Mouse (Mus musculus) intestine, embryonic 14.5 days (tissue): ENCODE measurements around the gene Gars. TPM values are rescaled to one million over a fixed set of nuclear protein-coding genes. Genes with fewer than 3 reads are reported as not detected.

Experiments used
- ATAC-seq: fragments of 200-750 bp; cut with Nextera tagmentation; replicated peaks from 2 replicates; pipeline ENCODE4 v1.8.0; 2017; ENCODE audit warnings: low read depth, moderate number of reproducible peaks, moderate TSS enrichment, moderate library complexity; ENCODE audit not compliant: low FRiP score, low TSS enrichment
- DNase-seq: peaks from one replicate; pipeline ENCODE4 v3.0.0-alpha.2; 2018; ENCODE audit warnings: low spot score
- H3K27ac ChIP-seq: fragments of 300-500 bp; sonication (generic); 2 replicates; pipeline ENCODE4 v1.5.1; 2014; ENCODE audit warnings: low read depth, mild to moderate bottlenecking, control low read depth
- H3K27me3 ChIP-seq: fragments of 300-500 bp; sonication (generic); replicated peaks from 2 replicates; pipeline ENCODE4 v1.6.1; 2014; ENCODE audit warnings: low read length, control low read depth; ENCODE audit not compliant: control insufficient read depth, insufficient read depth
- H3K36me3 ChIP-seq: fragments of 300-500 bp; sonication (generic); 2 replicates; pipeline ENCODE4 v1.6.1; 2014; ENCODE audit warnings: low read length, control low read depth; ENCODE audit not compliant: control insufficient read depth, insufficient read depth
- H3K4me1 ChIP-seq: fragments of 300-500 bp; sonication (generic); replicated peaks from 2 replicates; pipeline ENCODE4 v1.6.1; 2014; ENCODE audit warnings: low read length, control low read depth, mixed read lengths; ENCODE audit not compliant: control insufficient read depth, insufficient read depth
- H3K4me2 ChIP-seq: fragments of 300-500 bp; sonication (generic); 2 replicates; pipeline ENCODE4 v1.6.1; 2014; ENCODE audit warnings: low read length
- H3K4me3 ChIP-seq: fragments of 300-500 bp; sonication (generic); 2 replicates; pipeline ENCODE4 v1.5.1; 2014; ENCODE audit warnings: low read depth, low read length, control low read depth, mixed read lengths
- H3K9ac ChIP-seq: fragments of 300-500 bp; sonication (generic); 2 replicates; pipeline ENCODE4 v1.6.1; 2014; ENCODE audit warnings: mild to moderate bottlenecking, low read length
- H3K9me3 ChIP-seq: fragments of 300-500 bp; sonication (generic); 2 replicates; pipeline ENCODE4 v1.6.1; 2016; ENCODE audit warnings: low read length, control low read depth; ENCODE audit not compliant: control insufficient read depth
- WGBS: fragments of 180-500 bp; shearing (Covaris S2); extraction: QIAGEN DNeasy Blood & Tissue Kit; methylation state at CpG from one replicate; pipeline ENCODE4 v1.1.7; 2014; 5-methylcytosine and 5-hydroxymethylcytosine counted together
- polyA plus RNA-seq: library from polyadenylated mRNA; unstranded; fragments of >200 nt; fragmentation: Nextera tagmentation; extraction: Ambion mirVana; gene quantifications from 2 replicates; pipeline ENCODE4 v1.2.1, GENCODE M21; 2014

Gene Gars
- polyA plus RNA-seq, 1 experiment from 2014 or later, result 173 TPM

DNA sequence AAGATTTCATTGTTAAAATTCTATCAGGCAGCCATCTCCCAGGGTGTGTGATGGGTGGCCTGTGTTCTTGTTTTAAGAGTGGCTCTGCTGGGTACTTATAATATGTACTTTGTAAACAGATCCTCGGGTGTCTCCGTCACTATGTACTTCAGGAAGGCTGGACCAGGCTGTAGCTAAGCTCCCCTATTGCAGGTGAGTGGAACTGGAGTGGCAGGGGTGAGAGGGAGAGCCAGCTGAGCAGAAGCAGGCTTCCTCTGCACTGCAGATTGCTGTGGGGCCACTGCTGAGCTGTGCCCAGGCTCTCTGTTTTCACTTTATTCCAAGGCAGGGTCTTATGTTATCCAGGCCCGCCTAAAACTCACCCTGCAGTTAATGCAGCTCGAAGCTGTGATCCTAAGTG lies 35.4 kb upstream of the Gars start:
- no peak overlapping the region for H3K4me3 ChIP-seq
- no peak for ATAC-seq
- 54% methylated on average over 4 of the region's 4 CpGs for WGBS

DNA sequence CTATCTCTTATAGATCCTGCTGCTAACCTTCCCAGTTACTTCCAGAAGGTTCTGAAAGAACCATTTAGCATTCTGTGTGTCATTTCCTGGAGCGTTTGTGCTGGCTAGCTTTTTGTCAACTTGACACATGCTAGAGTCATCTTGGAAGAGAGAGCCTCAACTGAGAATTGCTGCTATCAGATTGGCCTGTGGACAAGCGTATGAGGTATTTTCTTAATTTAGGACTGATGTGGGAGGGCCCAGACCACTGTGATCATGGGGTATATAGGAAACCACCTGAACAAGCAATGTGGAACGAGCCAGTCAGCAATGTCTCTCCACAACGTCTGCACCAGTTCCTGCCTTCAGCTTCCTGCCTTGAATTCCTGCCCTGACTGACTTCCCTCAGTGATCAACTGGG lies 34.2 kb upstream of the Gars start:
- ATAC-seq (no peak), DNase-seq (no peak)
- no peak overlapping the region for H3K4me3 ChIP-seq
- H3K9me3 ChIP-seq, result no peaks in the 10 kb centered on the region
- no peaks in the 10 kb centered on the region for H3K36me3 ChIP-seq
- 69% methylated on average over 4 of the region's 4 CpGs for WGBS
- no peaks in the 10 kb centered on the region for H3K27me3 ChIP-seq
- no peaks in the 10 kb centered on the region for H3K4me1 ChIP-seq
- no peak overlapping the region for H3K4me2 ChIP-seq
- no peak overlapping the region for H3K9ac ChIP-seq
- no peak overlapping the region for H3K27ac ChIP-seq

More for the DNA sequence above, 35.4 kb upstream of the Gars start:
- no peak overlapping the region for H3K27ac ChIP-seq
- H3K4me2 ChIP-seq, result no peak overlapping the region
- no peaks in the 10 kb centered on the region for H3K36me3 ChIP-seq
- H3K4me1 ChIP-seq, result no peaks in the 10 kb centered on the region
- no peak for DNase-seq
- H3K9me3 ChIP-seq, result no peaks in the 10 kb centered on the region
- H3K9ac ChIP-seq, result no peak overlapping the region
- no peaks in the 10 kb centered on the region for H3K27me3 ChIP-seq

DNA sequence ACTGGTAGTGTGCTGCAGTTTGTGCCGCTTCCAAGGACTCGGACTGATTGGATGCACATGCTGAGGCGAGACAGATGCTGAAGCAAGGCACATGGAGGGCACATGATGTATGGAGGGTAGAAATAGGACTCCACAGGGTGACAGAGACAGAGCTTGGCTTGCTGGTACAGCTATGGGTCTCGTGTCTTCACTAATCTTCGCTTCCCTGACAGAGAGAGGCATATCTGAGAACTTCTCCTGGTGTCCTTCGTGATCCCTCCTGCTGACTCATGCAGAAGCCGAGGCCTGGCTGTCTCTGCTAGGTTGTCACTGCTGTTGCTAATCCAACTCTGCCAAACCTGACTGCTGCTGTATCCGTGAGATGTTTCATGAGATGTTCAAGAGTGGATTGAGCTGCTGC lies 29.4 kb upstream of the Gars start:
- no peak for DNase-seq
- H3K9ac ChIP-seq, result no peak overlapping the region
- 85% methylated on average over 8 of the region's 8 CpGs for WGBS
- no peaks in the 10 kb centered on the region for H3K36me3 ChIP-seq
- no peak for ATAC-seq
- no peak overlapping the region for H3K4me3 ChIP-seq
- H3K27ac ChIP-seq, result no peak overlapping the region
- no peaks in the 10 kb centered on the region for H3K27me3 ChIP-seq
- no peaks in the 10 kb centered on the region for H3K4me1 ChIP-seq
- H3K9me3 ChIP-seq, result no peaks in the 10 kb centered on the region
- H3K4me2 ChIP-seq, result no peak overlapping the region

DNA sequence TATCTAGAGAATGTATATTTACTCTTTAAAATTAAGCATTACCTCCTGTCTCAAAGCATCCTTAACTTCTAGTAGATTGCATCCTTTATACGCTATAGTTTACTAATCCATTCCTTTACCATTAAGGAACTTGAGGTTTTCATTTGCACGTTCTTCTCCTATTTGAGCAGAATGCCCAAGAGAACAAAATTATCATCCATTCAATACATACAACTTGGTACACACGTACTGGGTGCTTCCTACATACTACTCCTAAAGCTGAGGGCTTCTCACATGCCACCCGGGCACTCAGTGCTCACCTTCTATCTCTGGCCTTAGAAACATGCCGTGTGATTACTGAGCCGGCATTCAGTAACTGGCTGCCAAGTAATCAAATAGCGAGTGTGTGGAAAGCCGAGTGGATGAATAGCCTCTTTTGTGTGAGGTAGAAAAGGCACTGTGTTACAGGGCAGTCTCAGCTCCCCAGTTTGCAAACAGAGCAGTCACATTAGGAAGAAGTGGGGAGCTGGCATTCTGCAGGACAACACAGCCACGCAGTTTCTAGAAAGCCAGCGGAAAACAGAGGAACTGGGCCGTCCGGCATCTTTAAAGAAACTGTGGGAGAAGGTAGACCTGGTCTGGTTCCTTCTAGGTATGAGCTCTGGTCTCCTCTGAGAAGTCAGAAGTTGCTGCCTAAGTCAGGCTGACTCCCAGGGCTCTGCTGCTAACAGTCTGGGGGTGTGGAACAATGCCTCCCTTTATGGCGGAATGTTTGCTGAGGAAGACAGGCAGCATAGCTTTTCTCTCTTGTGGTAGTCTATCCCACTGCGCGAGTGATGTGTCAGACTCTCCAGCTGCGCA lies 28.2 kb upstream of the Gars start:
- no peak overlapping the region for H3K4me2 ChIP-seq
- no peaks in the 10 kb centered on the region for H3K9me3 ChIP-seq
- no peak overlapping the region for H3K4me3 ChIP-seq
- H3K36me3 ChIP-seq, result no peaks in the 10 kb centered on the region
- DNase-seq (peak; percentile 68), ATAC-seq (peak; percentile 64; the same call in 1 of the 2 replicates)
- H3K27ac ChIP-seq, result peak overlapping the region; percentile 36; the same call in 1 of the 2 replicates
- WGBS, result 34% methylated on average over 16 of the region's 16 CpGs
- no peaks in the 10 kb centered on the region for H3K27me3 ChIP-seq
- no peaks in the 10 kb centered on the region for H3K4me1 ChIP-seq
- H3K9ac ChIP-seq, result no peak overlapping the region

DNA sequence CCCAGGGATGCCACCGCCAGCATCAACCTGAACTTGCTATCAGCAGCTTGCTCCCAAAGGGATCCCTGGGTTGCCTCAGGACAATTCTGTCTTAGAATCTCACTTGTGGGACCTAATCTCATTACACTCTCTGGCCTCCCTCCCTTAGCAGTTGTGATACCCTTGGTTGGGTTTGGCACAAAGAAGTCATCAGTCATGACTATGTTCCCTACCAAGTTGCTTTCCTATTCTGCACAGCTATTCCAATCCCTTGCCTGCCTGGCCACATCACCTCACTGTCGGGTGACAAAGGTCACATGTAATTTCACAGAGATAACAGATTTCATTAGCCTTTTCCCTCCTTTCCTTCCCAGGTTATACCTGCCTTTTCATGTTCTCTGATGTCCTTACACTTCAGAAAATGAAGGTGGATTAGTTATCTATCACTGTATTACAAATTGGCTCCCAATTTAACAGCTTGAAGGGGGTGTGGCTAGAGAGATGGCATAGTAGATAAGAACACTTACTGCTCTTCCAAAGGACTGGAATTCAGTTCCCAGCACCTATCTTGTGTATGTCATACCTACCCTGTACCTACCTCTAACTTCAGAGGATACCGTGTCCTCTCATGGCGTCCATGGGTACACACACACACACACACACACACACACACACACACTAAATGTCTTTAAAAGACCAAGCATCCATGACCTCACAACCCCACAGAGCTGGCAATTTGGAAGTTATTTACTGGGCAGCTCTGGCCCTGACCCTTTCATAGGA lies 27.3 kb upstream of the Gars start:
- Histone ChIP-seq H3K4me1 (no peaks in the 10 kb centered on the region), H3K4me2 (no peak overlapping the region), H3K36me3 (no peaks in the 10 kb centered on the region), H3K4me3 (no peak overlapping the region), H3K27ac (no peak overlapping the region), H3K9me3 (no peaks in the 10 kb centered on the region), H3K9ac (no peak overlapping the region), H3K27me3 (no peaks in the 10 kb centered on the region)
- 71% methylated on average over 4 of the region's 4 CpGs for WGBS
- DNase-seq (no peak), ATAC-seq (0 out of 2 replicates have a peak, but pooled peaks have one; percentile 36)

DNA sequence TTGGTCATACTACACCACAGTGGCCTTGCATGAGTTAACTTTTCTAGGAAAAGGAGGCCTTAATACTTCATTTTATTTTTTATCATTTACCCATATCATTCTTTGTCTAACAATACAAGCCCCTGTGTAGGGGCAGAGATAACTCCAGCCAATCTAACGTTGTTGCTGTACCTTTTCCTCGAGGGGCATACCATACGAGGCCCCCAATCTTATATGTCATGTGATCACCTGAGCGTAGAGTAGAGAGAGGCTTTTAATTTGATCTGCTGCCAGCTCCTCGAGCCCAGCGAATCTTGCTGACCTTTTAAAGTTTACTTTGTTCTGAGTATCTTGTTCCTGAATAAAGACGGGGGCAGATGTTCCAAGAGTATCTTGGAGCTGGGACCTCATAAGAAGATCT lies 25.3 kb upstream of the Gars start:
- WGBS, result 69% methylated on average over 7 of the region's 7 CpGs
- H3K4me1 ChIP-seq, result no peaks in the 10 kb centered on the region
- no peak overlapping the region for H3K9ac ChIP-seq
- H3K27me3 ChIP-seq, result no peaks in the 10 kb centered on the region
- no peak overlapping the region for H3K4me3 ChIP-seq
- H3K27ac ChIP-seq, result no peak overlapping the region
- no peak overlapping the region for H3K4me2 ChIP-seq
- ATAC-seq (no peak), DNase-seq (no peak)
- no peaks in the 10 kb centered on the region for H3K9me3 ChIP-seq
- no peaks in the 10 kb centered on the region for H3K36me3 ChIP-seq

DNA sequence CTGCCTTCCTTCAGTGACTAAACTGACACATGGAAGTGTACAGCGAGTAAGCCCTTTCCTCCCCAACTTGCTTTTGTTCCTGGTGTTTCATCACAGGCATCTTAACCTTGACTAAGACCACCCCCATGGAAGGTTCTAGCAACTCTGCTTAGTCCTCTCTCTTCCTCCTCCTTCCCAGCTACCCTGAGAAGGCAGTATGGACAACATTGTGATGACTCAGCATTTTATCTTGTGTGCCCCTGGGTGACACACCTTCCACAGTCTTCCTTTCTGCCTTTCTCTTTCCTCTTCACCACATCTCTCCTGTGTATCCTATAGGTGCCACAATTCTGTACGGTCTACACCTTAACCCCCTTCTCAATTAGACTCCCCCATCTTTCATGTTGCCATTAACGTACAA lies 23.6 kb upstream of the Gars start:
- Histone ChIP-seq H3K4me1 (no peaks in the 10 kb centered on the region), H3K4me3 (no peak overlapping the region), H3K9me3 (no peaks in the 10 kb centered on the region), H3K4me2 (no peak overlapping the region), H3K36me3 (no peaks in the 10 kb centered on the region), H3K9ac (no peak overlapping the region), H3K27me3 (no peaks in the 10 kb centered on the region), H3K27ac (no peak overlapping the region)
- ATAC-seq (no peak), DNase-seq (no peak)
- 92% methylated on average over 3 of the region's 3 CpGs for WGBS

- Histone ChIP-seq H3K4me1 (no peaks in the 10 kb centered on the region), H3K36me3 (no peaks in the 10 kb centered on the region), H3K9ac (no peak overlapping the region), H3K4me2 (no peak overlapping the region), H3K9me3 (no peaks in the 10 kb centered on the region), H3K4me3 (no peak overlapping the region), H3K27ac (no peak overlapping the region), H3K27me3 (no peaks in the 10 kb centered on the region)
- ATAC-seq (peak; percentile 68), DNase-seq (no peak)
- 12% methylated on average over 5 of the region's 5 CpGs for WGBS
Observed at GRCm38 (mm10) chr6:55016236-55016635, 21.6 kb upstream of the Gars start.
